Mouse (Mus musculus) cerebellum, adult 18-20 months (tissue): Measurements from ENCODE around the gene Cdiptos.
A peak's percentile ranks its signal among the peaks of the same experiment; 100 is the strongest.

Experiments
- DNase-seq, 2 experiments: peaks; one replicate each; pipeline ENCODE4 v3.0.0; 2021

The Cdiptos gene

GRCm38 (mm10) chr7:126967361-126967760 is 8.5 kb downstream of the Cdiptos start:
- DNase-seq = no peak

- peak; percentile 78 to 79 for DNase-seq
Observed at GRCm38 (mm10) chr7:126965568-126965967, 10.3 kb downstream of the Cdiptos start.

- peak in 1 of 2 experiments; percentile 55 for DNase-seq
Observed at GRCm38 (mm10) chr7:126963548-126964286, 12.2 kb downstream of the Cdiptos start.

- DNase-seq = no peak
Observed at GRCm38 (mm10) chr7:126961965-126962364, 13.9 kb downstream of the Cdiptos start.

GRCm38 (mm10) chr7:126961095-126961494 is 14.8 kb downstream of the Cdiptos start:
- DNase-seq = no peak

GRCm38 (mm10) chr7:126959780-126960179 is 16.1 kb downstream of the Cdiptos start:
- no peak for DNase-seq

GRCm38 (mm10) chr7:126955125-126955524 is 20.8 kb downstream of the Cdiptos start:
- DNase-seq = no peak

- DNase-seq = peak in 1 of 2 experiments; percentile 32
Observed at GRCm38 (mm10) chr7:126952646-126953045, 23.3 kb downstream of the Cdiptos start.

- peak in 1 of 2 experiments; percentile 28 for DNase-seq
Observed at GRCm38 (mm10) chr7:126951741-126952140, 24.2 kb downstream of the Cdiptos start.

GRCm38 (mm10) chr7:126950647-126951615 is 25.0 kb downstream of the Cdiptos start:
- peak; percentile 49 to 56 for DNase-seq

- peak; percentile 89 to 95 for DNase-seq
Observed at GRCm38 (mm10) chr7:126949793-126950646, 25.9 kb downstream of the Cdiptos start, which contains the start of gene Sez6l2. Gene Sez6l2 (plus strand): TSS chr7:126950563.

- DNase-seq = no peak
Observed at GRCm38 (mm10) chr7:126949403-126949792, 26.5 kb downstream of the Cdiptos start, which contains the start of gene Asphd1. Gene Asphd1 (minus strand): TSS chr7:126949582.

- DNase-seq = peak; percentile 23 to 44
Observed at GRCm38 (mm10) chr7:126948626-126949025, 27.3 kb downstream of the Cdiptos start.

- peak; percentile 48 to 58 for DNase-seq
Observed at GRCm38 (mm10) chr7:126946530-126946929, 29.4 kb downstream of the Cdiptos start.

GRCm38 (mm10) chr7:126941801-126942200 is 34.1 kb downstream of the Cdiptos start:
- peak in 1 of 2 experiments; percentile 13 for DNase-seq

GRCm38 (mm10) chr7:126941171-126941570 is 34.7 kb downstream of the Cdiptos start:
- DNase-seq = peak in 1 of 2 experiments; percentile 7

- no peak for DNase-seq
Observed at GRCm38 (mm10) chr7:126932652-126933051, 43.2 kb downstream of the Cdiptos start.

- DNase-seq = no peak
Observed at GRCm38 (mm10) chr7:126929046-126929445, 46.9 kb downstream of the Cdiptos start.

GRCm38 (mm10) chr7:126928384-126929037 is 47.4 kb downstream of the Cdiptos start, which contains the start of gene Kctd13:
Gene Kctd13 (plus strand): TSS chr7:126928879.
- DNase-seq = peak; percentile 92 to 96

- no peak for DNase-seq
Observed at GRCm38 (mm10) chr7:126926299-126926698, 49.6 kb downstream of the Cdiptos start.

- DNase-seq = no peak
Observed at GRCm38 (mm10) chr7:126923999-126924398, 51.9 kb downstream of the Cdiptos start.

GRCm38 (mm10) chr7:126922624-126923060 is 53.3 kb downstream of the Cdiptos start, which contains the start of gene Tmem219:
Gene Tmem219 (minus strand): TSS chr7:126922917.
- DNase-seq = no peak
